Mouse (Mus musculus) midbrain, embryonic 12.5 days (tissue): ENCODE data around the gene Kit. TPM values are rescaled to one million over a fixed set of nuclear protein-coding genes. Genes with fewer than 3 reads are reported as not detected.
A peak's percentile ranks its signal among the peaks of the same experiment; 100 is the strongest.

Source experiments
- ATAC-seq: fragments of 200-750 bp; cut with Nextera tagmentation; 2 replicates; pipeline ENCODE4 v1.8.0; 2017; ENCODE audit warnings: low read depth, moderate TSS enrichment, moderate library complexity; ENCODE audit not compliant: low FRiP score
- H3K27ac ChIP-seq: fragments of 300-500 bp; sonication (generic); replicated peaks from 2 replicates; pipeline ENCODE4 v1.5.1; 2016; ENCODE audit warnings: mild to moderate bottlenecking
- H3K27me3 ChIP-seq: fragments of 300-500 bp; sonication (generic); 2 replicates; pipeline ENCODE4 v1.6.1; 2016; ENCODE audit warnings: mild to moderate bottlenecking
- H3K36me3 ChIP-seq: fragments of 300-500 bp; sonication (generic); 2 replicates; pipeline ENCODE4 v1.6.1; 2016
- H3K4me1 ChIP-seq: fragments of 300-500 bp; sonication (generic); 2 replicates; pipeline ENCODE4 v1.6.1; 2016
- H3K4me2 ChIP-seq: fragments of 300-500 bp; sonication (generic); replicated peaks from 2 replicates; pipeline ENCODE4 v1.6.1; 2016; ENCODE audit warnings: mild to moderate bottlenecking, moderate library complexity
- H3K4me3 ChIP-seq: fragments of 300-500 bp; sonication (generic); 2 replicates; pipeline ENCODE4 v1.5.1; 2016; ENCODE audit warnings: mild to moderate bottlenecking
- H3K9ac ChIP-seq: fragments of 300-500 bp; sonication (generic); replicated peaks from 2 replicates; pipeline ENCODE4 v1.6.1; 2016; ENCODE audit warnings: mild to moderate bottlenecking, moderate library complexity
- H3K9me3 ChIP-seq: fragments of 300-500 bp; sonication (generic); 2 replicates; pipeline ENCODE4 v1.6.1; 2016; ENCODE audit warnings: mild to moderate bottlenecking
- WGBS: fragments of 180-500 bp; shearing (Covaris S2); methylation state at CpG from one replicate; pipeline ENCODE4 v1.1.7; 2016; 5-methylcytosine and 5-hydroxymethylcytosine counted together
- polyA plus RNA-seq: library from polyadenylated mRNA; unstranded; fragments of >200 nt; fragmentation: Nextera tagmentation; extraction: Ambion mirVana; gene quantifications from 2 replicates; pipeline ENCODE4 v1.2.1, GENCODE M21; 2016

The Kit gene
- polyA plus RNA-seq, 1 experiment from 2014 or later, result 19.7 TPM

GRCm38 (mm10) chr5:75623007-75623406 lies 48.3 kb downstream of the Kit start:
- WGBS, result 87% methylated on average over 11 of the region's 11 CpGs
- H3K9me3 ChIP-seq, result no peaks in the 10 kb centered on the region
- peaks cover 10% of the 10 kb centered on the region; the same call in 1 of the 2 replicates for H3K4me1 ChIP-seq
- no peaks in the 10 kb centered on the region for H3K27me3 ChIP-seq
- no peak overlapping the region for H3K27ac ChIP-seq
- no peaks in the 10 kb centered on the region for H3K36me3 ChIP-seq
- H3K9ac ChIP-seq, result no peak overlapping the region
- H3K4me3 ChIP-seq, result no peak overlapping the region
- ATAC-seq, result no peak
- no peak overlapping the region for H3K4me2 ChIP-seq

GRCm38 (mm10) chr5:75623520-75623919 lies 48.8 kb downstream of the Kit start:
- Histone ChIP-seq H3K4me1 (peaks cover 10% of the 10 kb centered on the region; the same call in 1 of the 2 replicates), H3K27me3 (no peaks in the 10 kb centered on the region), H3K27ac (no peak overlapping the region), H3K36me3 (no peaks in the 10 kb centered on the region), H3K9me3 (no peaks in the 10 kb centered on the region), H3K4me2 (no peak overlapping the region), H3K4me3 (no peak overlapping the region), H3K9ac (no peak overlapping the region)
- ATAC-seq, result no peak
- WGBS, result 67% methylated on average over 1 of the region's 1 CpGs

GRCm38 (mm10) chr5:75623993-75624706 lies 49.4 kb downstream of the Kit start:
- H3K9ac ChIP-seq, result no peak overlapping the region
- no peak for ATAC-seq
- H3K4me1 ChIP-seq, result peaks cover 10% of the 10 kb centered on the region; the same call in 1 of the 2 replicates
- H3K27me3 ChIP-seq, result no peaks in the 10 kb centered on the region
- H3K36me3 ChIP-seq, result no peaks in the 10 kb centered on the region
- no peak overlapping the region for H3K27ac ChIP-seq
- 92% methylated on average over 20 of the region's 20 CpGs for WGBS
- no peak overlapping the region for H3K4me2 ChIP-seq
- H3K9me3 ChIP-seq, result no peaks in the 10 kb centered on the region
- H3K4me3 ChIP-seq, result no peak overlapping the region

- Histone ChIP-seq H3K4me2 (no peak overlapping the region), H3K9me3 (no peaks in the 10 kb centered on the region), H3K27me3 (no peaks in the 10 kb centered on the region), H3K9ac (no peak overlapping the region), H3K4me3 (no peak overlapping the region), H3K36me3 (no peaks in the 10 kb centered on the region), H3K4me1 (peaks cover 10% of the 10 kb centered on the region; the same call in 1 of the 2 replicates), H3K27ac (no peak overlapping the region)
- no peak for ATAC-seq
Observed at GRCm38 (mm10) chr5:75625059-75625458, 50.3 kb downstream of the Kit start.

GRCm38 (mm10) chr5:75626284-75626683 lies 51.6 kb downstream of the Kit start:
- Histone ChIP-seq H3K4me2 (no peak overlapping the region), H3K36me3 (no peaks in the 10 kb centered on the region), H3K9me3 (no peaks in the 10 kb centered on the region), H3K27me3 (no peaks in the 10 kb centered on the region), H3K9ac (no peak overlapping the region), H3K4me1 (peaks cover 10% of the 10 kb centered on the region; the same call in 1 of the 2 replicates), H3K4me3 (no peak overlapping the region), H3K27ac (no peak overlapping the region; the same call in 1 of the 2 replicates)
- WGBS, result 42% methylated on average over 8 of the region's 8 CpGs
- peak; percentile 56 for ATAC-seq

- 51% methylated on average over 6 of the region's 6 CpGs for WGBS
- no peak overlapping the region for H3K4me3 ChIP-seq
- ATAC-seq, result 0 out of 2 replicates have a peak, but pooled peaks have one; percentile 41
Observed at GRCm38 (mm10) chr5:75626703-75627102, 52.0 kb downstream of the Kit start.

GRCm38 (mm10) chr5:75632257-75632656 lies 57.5 kb downstream of the Kit start:
- Histone ChIP-seq H3K9ac (no peak overlapping the region), H3K4me3 (no peak overlapping the region), H3K27me3 (no peaks in the 10 kb centered on the region), H3K4me1 (no peaks in the 10 kb centered on the region), H3K27ac (no peak overlapping the region), H3K4me2 (no peak overlapping the region), H3K9me3 (no peaks in the 10 kb centered on the region), H3K36me3 (no peaks in the 10 kb centered on the region)
- 92% methylated on average over 5 of the region's 5 CpGs for WGBS
- no peak for ATAC-seq

More at GRCm38 (mm10) chr5:75626703-75627102, 52.0 kb downstream of the Kit start:
- Histone ChIP-seq H3K27me3 (no peaks in the 10 kb centered on the region), H3K4me1 (peaks cover 10% of the 10 kb centered on the region; the same call in 1 of the 2 replicates), H3K9ac (no peak overlapping the region), H3K9me3 (no peaks in the 10 kb centered on the region), H3K36me3 (no peaks in the 10 kb centered on the region), H3K27ac (no peak overlapping the region), H3K4me2 (no peak overlapping the region)

GRCm38 (mm10) chr5:75632846-75633640 lies 58.3 kb downstream of the Kit start:
- H3K36me3 ChIP-seq, result no peaks in the 10 kb centered on the region
- no peak overlapping the region for H3K4me3 ChIP-seq
- no peak overlapping the region for H3K27ac ChIP-seq
- no peaks in the 10 kb centered on the region for H3K9me3 ChIP-seq
- no peak overlapping the region for H3K4me2 ChIP-seq
- ATAC-seq, result no peak
- H3K27me3 ChIP-seq, result no peaks in the 10 kb centered on the region
- WGBS, result 90% methylated on average over 18 of the region's 18 CpGs
- H3K9ac ChIP-seq, result no peak overlapping the region
- H3K4me1 ChIP-seq, result no peaks in the 10 kb centered on the region

GRCm38 (mm10) chr5:75635385-75635784 lies 60.7 kb downstream of the Kit start:
- H3K4me1 ChIP-seq, result no peaks in the 10 kb centered on the region
- no peak overlapping the region for H3K4me3 ChIP-seq
- no peak overlapping the region for H3K9ac ChIP-seq
- ATAC-seq, result no peak
- H3K36me3 ChIP-seq, result no peaks in the 10 kb centered on the region
- H3K27me3 ChIP-seq, result no peaks in the 10 kb centered on the region
- no peak overlapping the region for H3K27ac ChIP-seq
- WGBS, result 81% methylated on average over 12 of the region's 12 CpGs
- no peaks in the 10 kb centered on the region for H3K9me3 ChIP-seq
- no peak overlapping the region for H3K4me2 ChIP-seq

GRCm38 (mm10) chr5:75640637-75641036 lies 65.9 kb downstream of the Kit start:
- ATAC-seq, result no peak
- H3K9ac ChIP-seq, result no peak overlapping the region
- H3K36me3 ChIP-seq, result peaks cover 3% of the 10 kb centered on the region
- no peaks in the 10 kb centered on the region for H3K4me1 ChIP-seq
- no peak overlapping the region for H3K4me3 ChIP-seq
- H3K27me3 ChIP-seq, result no peaks in the 10 kb centered on the region
- H3K9me3 ChIP-seq, result no peaks in the 10 kb centered on the region
- H3K4me2 ChIP-seq, result no peak overlapping the region
- H3K27ac ChIP-seq, result no peak overlapping the region
- 85% methylated on average over 11 of the region's 11 CpGs for WGBS

- 97% methylated on average over 5 of the region's 5 CpGs for WGBS
- Histone ChIP-seq H3K4me1 (peaks cover 7% of the 10 kb centered on the region; the same call in 1 of the 2 replicates), H3K9me3 (no peaks in the 10 kb centered on the region), H3K27me3 (no peaks in the 10 kb centered on the region), H3K9ac (no peak overlapping the region), H3K4me2 (no peak overlapping the region), H3K36me3 (peaks cover 3% of the 10 kb centered on the region), H3K4me3 (no peak overlapping the region), H3K27ac (no peak overlapping the region)
- no peak for ATAC-seq
Observed at GRCm38 (mm10) chr5:75647046-75647445, 72.3 kb downstream of the Kit start.

GRCm38 (mm10) chr5:75650566-75650965 lies 75.8 kb downstream of the Kit start:
- Histone ChIP-seq H3K4me1 (peaks cover 7% of the 10 kb centered on the region; the same call in 1 of the 2 replicates), H3K36me3 (peaks cover 32% of the 10 kb centered on the region), H3K27ac (no peak overlapping the region), H3K4me2 (no peak overlapping the region), H3K9ac (no peak overlapping the region), H3K27me3 (no peaks in the 10 kb centered on the region), H3K9me3 (no peaks in the 10 kb centered on the region), H3K4me3 (no peak overlapping the region)
- 55% methylated on average over 8 of the region's 8 CpGs for WGBS
- peak; percentile 52; the same call in 1 of the 2 replicates for ATAC-seq
